Mouse (Mus musculus) embryonic facial prominence, embryonic 14.5 days (tissue): ENCODE results near the gene Fetub. TPM values are rescaled to one million over a fixed set of nuclear protein-coding genes. Genes with fewer than 3 reads are reported as not detected.
A peak's percentile ranks its signal among the peaks of the same experiment; 100 is the strongest.
"Not testable (repeated sequence)": the region's sequence is repeated elsewhere in the genome, so short reads cannot be mapped to it uniquely, and the experiment has no call there.

Experiments
- ATAC-seq: fragments of 200-750 bp; cut with Nextera tagmentation; 2 replicates; pipeline ENCODE4 v1.8.0; 2017; ENCODE audit warnings: low read depth, moderate number of reproducible peaks, moderate TSS enrichment
- DNase-seq: peaks from one replicate; pipeline ENCODE4 v3.0.0-alpha.2; 2015; ENCODE audit warnings: low spot score
- H3K27ac ChIP-seq: fragments of 300-500 bp; sonication (generic); replicated peaks from 2 replicates; pipeline ENCODE4 v1.5.1; 2014; ENCODE audit warnings: low read depth, mild to moderate bottlenecking, low read length, moderate library complexity
- H3K27me3 ChIP-seq: fragments of 300-500 bp; sonication (generic); replicated peaks from 2 replicates; pipeline ENCODE4 v1.6.1; 2014; ENCODE audit warnings: low read length; ENCODE audit not compliant: control insufficient read depth, insufficient read depth
- H3K36me3 ChIP-seq: fragments of 300-500 bp; sonication (generic); 2 replicates; pipeline ENCODE4 v1.6.1; 2014; ENCODE audit warnings: low read length, mixed read lengths; ENCODE audit not compliant: control insufficient read depth, insufficient read depth
- H3K4me1 ChIP-seq: fragments of 300-500 bp; sonication (generic); 2 replicates; pipeline ENCODE4 v1.6.1; 2014; ENCODE audit warnings: antibody characterized with exemption, low read length; ENCODE audit not compliant: control insufficient read depth, insufficient read depth
- H3K4me2 ChIP-seq: fragments of 300-500 bp; sonication (generic); 2 replicates; pipeline ENCODE4 v1.6.1; 2014; ENCODE audit warnings: low read depth, mild to moderate bottlenecking, low read length, moderate library complexity, mixed read lengths
- H3K4me3 ChIP-seq: fragments of 300-500 bp; sonication (generic); 2 replicates; pipeline ENCODE4 v1.5.1; 2014; ENCODE audit warnings: low read depth, mild to moderate bottlenecking, low read length
- H3K9ac ChIP-seq: fragments of 300-500 bp; sonication (generic); 2 replicates; pipeline ENCODE4 v1.6.1; 2014; ENCODE audit warnings: low read depth, mild to moderate bottlenecking, low read length, moderate library complexity, mixed read lengths
- H3K9me3 ChIP-seq: fragments of 300-500 bp; sonication (generic); 2 replicates; pipeline ENCODE4 v1.6.1; 2016; ENCODE audit warnings: low read length; ENCODE audit not compliant: control insufficient read depth
- WGBS: fragments of 180-500 bp; shearing (Covaris S2); extraction: QIAGEN DNeasy Blood & Tissue Kit; methylation state at CpG from one replicate; pipeline ENCODE4 v1.1.7; 2014; 5-methylcytosine and 5-hydroxymethylcytosine counted together
- polyA plus RNA-seq: library from polyadenylated mRNA; unstranded; fragments of >200 nt; fragmentation: Nextera tagmentation; extraction: Ambion mirVana; gene quantifications from 2 replicates; pipeline ENCODE4 v1.2.1, GENCODE M21; 2014

The Fetub gene
- polyA plus RNA-seq, 1 experiment from 2014 or later: 1.8 TPM

GRCm38 (mm10) chr16:22941825-22942476, 23.8 kb downstream of the Fetub start:
- not testable (repeated sequence) for H3K9ac ChIP-seq, H3K4me2 ChIP-seq, H3K27me3 ChIP-seq, ATAC-seq, H3K4me3 ChIP-seq, H3K4me1 ChIP-seq, H3K27ac ChIP-seq, H3K36me3 ChIP-seq, DNase-seq, H3K9me3 ChIP-seq

- Histone ChIP-seq H3K9me3 (no peaks in the 10 kb centered on the region), H3K4me1 (no peaks in the 10 kb centered on the region)
Observed at GRCm38 (mm10) chr16:22947371-22947770, 29.2 kb downstream of the Fetub start.

GRCm38 (mm10) chr16:22950840-22951395, 32.8 kb downstream of the Fetub start, which contains the start of gene Hrg:
TSS of gene Hrg (plus strand) at chr16:22951072.
- Histone ChIP-seq H3K4me2 (no peak within 1 kb of the TSS), H3K9ac (no peak within 1 kb of the TSS), H3K27me3 (no peaks in the 10 kb centered on the region), H3K9me3 (no peaks in the 10 kb centered on the region), H3K27ac (no peak within 1 kb of the TSS), H3K4me3 (no peak within 1 kb of the TSS), H3K36me3 (no peaks in the 10 kb centered on the region), H3K4me1 (no peaks in the 10 kb centered on the region)
- WGBS: 90% methylated on average over 6 of the region's 6 CpGs
- ATAC-seq: no peak
- DNase-seq: no peak

More at GRCm38 (mm10) chr16:22947371-22947770, 29.2 kb downstream of the Fetub start:
- 76% methylated on average over 2 of the region's 2 CpGs for WGBS
- no peaks in the 10 kb centered on the region for H3K36me3 ChIP-seq
- H3K9ac ChIP-seq: no peak overlapping the region
- no peak overlapping the region for H3K27ac ChIP-seq
- ATAC-seq (no peak), DNase-seq (no peak)
- no peak overlapping the region for H3K4me2 ChIP-seq
- no peaks in the 10 kb centered on the region for H3K27me3 ChIP-seq
- H3K4me3 ChIP-seq: no peak overlapping the region

- no peaks in the 10 kb centered on the region for H3K27me3 ChIP-seq
- no peak overlapping the region for H3K9ac ChIP-seq
- no peaks in the 10 kb centered on the region for H3K4me1 ChIP-seq
- H3K36me3 ChIP-seq: no peaks in the 10 kb centered on the region
- DNase-seq (peak; percentile 9), ATAC-seq (no peak)
- H3K4me3 ChIP-seq: no peak overlapping the region
- WGBS: 33% methylated on average over 4 of the region's 4 CpGs
- no peaks in the 10 kb centered on the region for H3K9me3 ChIP-seq
- no peak overlapping the region for H3K4me2 ChIP-seq
- H3K27ac ChIP-seq: no peak overlapping the region
Observed at GRCm38 (mm10) chr16:22953069-22953468, 34.9 kb downstream of the Fetub start.

- WGBS: 53% methylated on average over 13 of the region's 13 CpGs
- H3K27me3 ChIP-seq: no peaks in the 10 kb centered on the region
- H3K9me3 ChIP-seq: no peaks in the 10 kb centered on the region
- H3K36me3 ChIP-seq: no peaks in the 10 kb centered on the region
- H3K27ac ChIP-seq: no peak overlapping the region
- no peak overlapping the region for H3K4me3 ChIP-seq
- H3K9ac ChIP-seq: no peak overlapping the region
- H3K4me1 ChIP-seq: no peaks in the 10 kb centered on the region
- ATAC-seq: peak; percentile 74
- H3K4me2 ChIP-seq: no peak overlapping the region
- peak; percentile 79 for DNase-seq
Observed at GRCm38 (mm10) chr16:22955397-22956084, 37.4 kb downstream of the Fetub start.

GRCm38 (mm10) chr16:22956085-22956439, 37.9 kb downstream of the Fetub start:
- H3K4me2 ChIP-seq: no peak overlapping the region
- peak; percentile 66 for ATAC-seq
- H3K27me3 ChIP-seq: no peaks in the 10 kb centered on the region
- H3K9me3 ChIP-seq: no peaks in the 10 kb centered on the region
- no peaks in the 10 kb centered on the region for H3K4me1 ChIP-seq
- no peak overlapping the region for H3K4me3 ChIP-seq
- peak; percentile 30 for DNase-seq
- H3K9ac ChIP-seq: no peak overlapping the region
- no peak overlapping the region for H3K27ac ChIP-seq
- WGBS: 69% methylated on average over 11 of the region's 11 CpGs
- no peaks in the 10 kb centered on the region for H3K36me3 ChIP-seq

GRCm38 (mm10) chr16:22961073-22961472, 42.9 kb downstream of the Fetub start:
- ATAC-seq (no peak), DNase-seq (no peak)
- Histone ChIP-seq H3K4me1 (no peaks in the 10 kb centered on the region), H3K4me3 (no peak overlapping the region), H3K27ac (no peak overlapping the region), H3K9me3 (no peaks in the 10 kb centered on the region), H3K4me2 (no peak overlapping the region), H3K9ac (no peak overlapping the region), H3K27me3 (no peaks in the 10 kb centered on the region), H3K36me3 (no peaks in the 10 kb centered on the region)
- 97% methylated on average over 8 of the region's 8 CpGs for WGBS

- no peaks in the 10 kb centered on the region for H3K27me3 ChIP-seq
- WGBS: 68% methylated on average over 5 of the region's 5 CpGs
Observed at GRCm38 (mm10) chr16:22962256-22962655, 44.1 kb downstream of the Fetub start.

More at GRCm38 (mm10) chr16:22962256-22962655, 44.1 kb downstream of the Fetub start:
- Histone ChIP-seq H3K4me2 (no peak overlapping the region), H3K9ac (no peak overlapping the region), H3K36me3 (no peaks in the 10 kb centered on the region), H3K4me1 (no peaks in the 10 kb centered on the region), H3K27ac (no peak overlapping the region), H3K4me3 (no peak overlapping the region), H3K9me3 (no peaks in the 10 kb centered on the region)
- DNase-seq: no peak
- no peak for ATAC-seq
